Mouse (Mus musculus): ENCODE results near the gene Gjc2.

Gjc2 gene

DNA sequence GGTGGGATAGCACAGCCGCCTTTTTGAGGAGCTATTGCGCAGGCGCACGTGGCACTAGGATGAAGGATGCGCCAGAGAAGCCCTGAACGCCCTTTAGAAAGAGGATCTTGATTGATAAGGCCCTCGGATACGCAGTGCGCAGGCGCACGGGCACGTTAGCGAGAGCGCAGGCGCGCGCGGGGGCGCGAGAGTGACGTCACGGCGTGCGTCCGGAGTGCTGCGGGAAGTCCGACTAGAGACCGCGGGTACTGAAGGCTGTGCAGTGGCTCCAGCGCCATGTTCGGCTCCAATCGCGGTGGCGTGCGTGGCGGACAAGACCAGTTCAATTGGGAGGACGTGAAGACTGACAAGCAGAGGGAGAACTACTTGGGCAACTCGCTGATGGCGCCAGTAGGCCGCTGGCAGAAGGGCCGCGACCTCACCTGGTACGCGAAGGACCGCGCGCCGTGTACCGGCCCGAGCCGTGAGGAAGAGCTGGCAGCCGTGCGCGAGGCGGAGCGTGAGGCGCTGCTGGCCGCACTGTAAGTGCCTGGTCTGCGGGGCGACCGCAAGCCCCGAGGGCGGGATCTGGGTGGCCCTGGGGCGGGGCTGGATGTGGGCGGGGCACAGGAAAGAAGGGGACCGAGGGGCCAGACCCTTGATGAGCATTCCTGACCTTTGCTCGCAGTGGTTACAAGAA lies 25.3 kb upstream of the Gjc2 start, which contains the start of gene 2310033P09Rik:
Gene 2310033P09Rik, plus strand, starts transcription at position 169 of the 679 bp plus-strand sequence.
- DNase-seq = peak; percentile 93

DNA sequence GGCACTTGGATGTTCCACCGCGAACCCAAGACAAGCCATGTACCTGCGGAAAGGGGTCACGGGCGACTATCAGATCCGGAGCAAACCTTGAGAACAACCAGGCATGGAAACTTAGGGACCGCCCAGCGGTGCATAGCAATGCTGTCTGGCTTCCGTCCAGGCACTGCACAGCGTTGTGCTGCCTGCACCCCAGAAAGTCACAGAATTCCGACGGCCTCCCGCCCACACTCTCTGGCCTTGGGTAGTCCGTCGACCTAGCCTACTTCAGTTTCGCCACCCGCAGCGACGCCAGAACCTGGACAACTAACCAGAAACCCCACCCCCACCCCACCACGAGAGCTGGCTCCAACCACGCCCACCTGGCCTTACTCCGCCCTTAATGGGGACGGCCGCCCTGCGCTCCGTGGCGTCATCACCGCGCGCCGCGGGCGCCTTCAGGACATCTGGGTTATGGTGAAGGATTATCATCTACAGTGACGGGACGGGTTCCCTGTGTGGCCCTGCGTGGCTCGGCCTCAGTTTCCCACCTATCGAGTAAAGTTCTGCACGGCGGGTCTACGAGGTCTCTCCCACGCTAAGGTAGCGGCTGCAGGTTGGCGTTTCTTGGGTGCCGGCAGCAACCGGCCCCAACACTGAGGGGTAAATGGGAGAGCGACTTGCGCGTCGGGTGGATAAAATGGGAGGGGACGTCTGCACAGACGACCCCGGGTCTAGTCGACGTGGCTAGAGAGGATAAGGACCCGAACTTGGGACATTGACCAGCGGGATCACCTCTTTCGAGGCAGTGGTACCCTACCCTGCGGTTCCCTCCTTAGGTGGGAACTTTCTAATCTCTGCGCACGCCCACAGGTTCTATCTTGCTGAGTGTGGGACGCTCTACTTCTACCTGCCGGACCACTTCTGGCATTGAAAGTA lies 19.3 kb upstream of the Gjc2 start, which contains the start of gene Mrpl55:
Gene Mrpl55, plus strand, starts transcription at position 406 of the 915 bp plus-strand sequence.
- DNase-seq = peak; percentile 89

DNA sequence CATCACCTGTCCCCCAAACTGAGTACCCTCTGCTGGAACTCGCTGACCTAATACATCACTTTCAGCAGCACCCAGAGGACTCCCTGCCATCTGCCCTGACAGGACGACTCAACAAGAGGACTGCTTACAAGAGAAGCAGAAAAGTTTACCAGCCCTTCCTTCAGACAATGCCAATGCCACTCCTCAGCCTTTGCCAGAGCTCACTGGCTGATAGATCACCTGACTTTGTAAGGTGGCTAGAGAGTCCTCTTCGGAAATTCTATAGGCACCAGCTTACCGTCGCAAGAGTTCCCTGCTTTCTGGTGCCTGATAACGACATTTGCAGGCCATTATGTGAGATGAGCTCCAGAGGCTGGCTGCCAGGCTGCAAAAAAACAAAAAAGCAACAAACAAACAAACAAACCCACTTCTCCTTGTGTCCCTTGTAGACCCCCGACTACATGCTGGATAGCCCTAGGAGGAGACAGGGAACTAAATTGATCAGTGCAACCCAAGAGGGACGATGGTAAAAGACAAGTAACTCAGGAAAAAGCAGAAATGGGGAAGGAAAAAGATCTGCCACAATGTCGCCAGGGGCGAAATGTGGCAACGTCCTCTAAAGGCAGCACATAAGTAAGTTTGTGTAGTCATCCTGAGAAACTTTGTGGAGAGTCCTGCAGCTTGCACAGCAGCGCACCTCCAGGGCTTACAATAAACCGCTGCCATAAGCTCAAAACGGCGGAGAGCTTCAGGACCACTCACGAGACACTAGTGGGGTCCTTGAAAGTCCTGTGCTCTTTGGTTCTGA lies 18.4 kb upstream of the Gjc2 start:
- no peak for DNase-seq

DNA sequence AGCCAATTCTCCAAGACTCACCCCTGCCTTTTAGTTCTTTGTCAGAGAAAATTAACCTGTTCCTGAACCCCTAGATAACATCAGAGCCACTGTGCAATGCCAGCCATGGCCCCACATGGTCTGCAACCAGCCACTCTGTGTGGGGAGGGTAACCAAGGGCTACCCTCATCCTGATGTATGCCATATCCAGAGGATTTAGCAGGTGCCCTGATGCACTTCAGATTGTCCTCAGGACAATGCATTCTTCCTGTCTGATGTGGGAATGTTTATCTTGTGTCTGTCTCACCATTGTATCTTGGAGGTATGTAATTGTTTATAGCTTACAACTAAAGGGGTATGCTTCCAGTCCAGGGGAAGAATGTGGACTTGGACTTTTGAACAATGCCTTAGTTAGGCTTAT lies 13.2 kb upstream of the Gjc2 start:
- no peak for DNase-seq

DNA sequence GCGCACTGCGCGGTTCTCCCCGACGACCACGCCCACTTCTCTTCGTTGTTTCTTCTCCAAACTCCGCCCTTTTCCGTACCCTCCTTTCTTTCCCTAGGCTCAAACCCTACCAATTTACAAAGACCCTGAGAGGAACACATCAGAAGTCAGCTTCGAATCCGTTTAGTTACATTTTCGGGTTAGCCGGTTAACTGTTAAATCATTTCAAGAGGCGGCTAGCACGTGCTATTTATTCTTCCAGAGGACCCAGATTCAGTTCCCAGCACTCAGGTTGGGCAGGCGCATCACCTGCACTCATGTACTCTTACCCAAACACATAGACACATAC lies 9.0 kb upstream of the Gjc2 start, which contains the start of gene Guk1:
Gene Guk1, minus strand, starts transcription at position 154 of the 328 bp plus-strand sequence.
- no peak for DNase-seq

DNA sequence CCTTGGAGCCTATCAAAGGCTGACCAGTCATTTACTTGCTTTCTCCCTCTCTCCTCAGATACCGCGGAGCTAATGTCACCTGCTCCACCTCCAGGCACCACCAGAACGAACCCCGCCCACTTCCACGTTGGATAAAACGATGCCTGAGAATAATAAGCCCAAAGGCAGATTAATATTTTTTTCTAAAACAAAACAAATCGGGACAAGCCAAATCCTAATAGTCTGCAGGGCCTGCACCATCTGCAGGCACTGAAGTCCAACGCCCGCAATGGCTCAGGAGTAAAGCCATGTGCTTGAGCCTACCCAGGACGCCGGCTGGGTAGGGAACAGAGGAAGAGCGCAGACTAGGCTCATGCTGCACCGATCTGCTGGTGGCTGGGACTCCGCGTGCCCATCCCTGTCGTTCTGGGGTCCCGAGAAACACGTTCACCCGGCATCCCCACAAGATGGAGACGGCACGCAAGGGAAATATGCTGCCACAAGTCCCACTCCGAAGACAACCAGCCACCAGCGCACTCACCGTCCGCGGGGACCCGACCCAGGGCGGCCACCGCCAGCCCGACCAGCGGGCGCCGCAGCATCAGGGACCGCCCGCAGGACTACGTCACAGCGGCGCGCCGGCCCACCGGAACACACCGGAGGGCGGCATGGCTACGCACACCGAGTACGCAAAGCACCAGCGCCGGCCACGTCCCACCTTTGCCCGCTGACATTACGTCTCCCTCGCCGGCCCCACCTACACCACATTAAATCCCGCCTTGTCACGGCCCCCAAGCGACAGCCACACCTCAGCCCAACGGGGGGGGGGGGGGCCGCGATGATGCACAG lies 8.4 kb upstream of the Gjc2 start:
- DNase-seq = peak; percentile 87

DNA sequence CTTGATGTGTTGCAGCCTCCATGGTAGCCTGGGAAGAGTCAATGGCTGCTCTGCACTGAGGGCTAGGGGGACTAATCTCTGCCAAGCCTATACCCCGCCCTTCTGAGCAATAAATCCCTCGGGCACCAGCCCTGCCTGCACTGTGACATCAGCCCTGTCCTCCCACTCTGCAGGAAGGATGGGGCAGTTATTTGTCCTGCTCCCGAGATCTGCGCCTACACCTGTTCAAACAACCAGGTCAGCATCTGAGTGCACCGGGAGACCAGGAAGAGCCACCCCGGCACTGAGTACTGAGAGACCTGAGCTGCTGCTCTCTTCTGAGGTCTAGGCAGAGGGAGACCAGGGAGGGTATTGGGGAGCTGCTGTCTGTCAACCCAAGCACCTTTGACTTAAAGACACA lies 4.7 kb upstream of the Gjc2 start:
- no peak for DNase-seq

DNA sequence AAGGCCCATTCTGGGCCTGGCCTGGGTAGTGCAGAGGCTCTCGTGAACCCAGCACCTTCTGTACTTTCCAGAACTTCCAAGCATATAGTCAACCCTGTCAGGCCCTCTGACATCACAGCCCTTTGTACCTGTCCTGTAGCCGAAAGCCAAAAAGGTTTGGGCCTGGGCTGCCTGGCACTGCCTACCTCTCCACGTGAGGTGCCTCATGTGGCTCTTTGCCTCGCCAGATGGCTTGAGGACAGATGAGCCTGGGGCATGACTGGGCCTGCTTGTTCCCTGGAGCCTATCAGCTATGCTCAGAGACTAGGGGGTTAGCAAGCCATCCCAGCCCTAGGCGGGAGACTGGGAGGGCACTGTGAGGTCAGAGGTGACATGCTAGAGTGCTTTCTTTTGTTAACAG lies 2.5 kb upstream of the Gjc2 start:
- DNase-seq = no peak

DNA sequence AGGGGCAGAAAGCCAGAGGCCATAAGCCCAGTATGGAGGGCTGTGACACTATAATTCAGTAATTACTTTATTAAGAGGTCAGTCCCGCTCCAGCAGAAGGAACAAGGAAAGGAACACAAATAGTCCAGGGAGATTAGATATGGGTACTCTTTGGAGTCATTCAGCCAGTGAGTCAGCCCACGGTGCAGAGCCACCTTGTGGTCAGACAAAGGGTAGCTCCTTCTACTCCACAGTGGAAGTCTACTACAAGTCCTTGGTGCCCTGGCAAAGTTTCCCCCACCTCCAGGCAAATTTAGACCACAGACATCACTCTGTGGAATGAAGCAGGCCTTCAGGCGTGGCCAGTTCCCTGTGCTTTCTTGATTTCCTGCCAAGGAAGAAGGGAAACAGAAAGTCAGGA lies 808 bp upstream of the Gjc2 start:
- peak; percentile 44 for DNase-seq

DNA sequence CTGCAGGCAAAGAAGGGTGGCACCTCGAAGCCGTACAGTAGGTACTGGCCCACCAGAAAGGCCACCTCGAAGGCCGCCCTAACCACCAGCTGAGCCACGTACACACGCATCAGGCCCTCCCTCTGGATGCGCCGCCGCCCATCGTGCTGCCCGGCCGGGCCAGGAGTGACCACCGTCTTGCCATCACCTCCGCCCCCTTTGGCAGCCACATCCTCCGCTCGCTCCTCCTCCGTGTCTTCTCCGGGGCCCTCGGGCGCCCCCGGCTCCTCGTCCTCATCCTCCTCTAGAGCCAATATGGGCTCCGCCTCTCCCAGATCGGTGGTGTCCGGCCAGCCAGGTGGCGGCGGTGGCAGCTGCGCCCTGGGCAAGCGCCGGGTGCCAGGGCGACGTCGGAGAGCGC lies 6.1 kb downstream of the Gjc2 start:
- DNase-seq = no peak

DNA sequence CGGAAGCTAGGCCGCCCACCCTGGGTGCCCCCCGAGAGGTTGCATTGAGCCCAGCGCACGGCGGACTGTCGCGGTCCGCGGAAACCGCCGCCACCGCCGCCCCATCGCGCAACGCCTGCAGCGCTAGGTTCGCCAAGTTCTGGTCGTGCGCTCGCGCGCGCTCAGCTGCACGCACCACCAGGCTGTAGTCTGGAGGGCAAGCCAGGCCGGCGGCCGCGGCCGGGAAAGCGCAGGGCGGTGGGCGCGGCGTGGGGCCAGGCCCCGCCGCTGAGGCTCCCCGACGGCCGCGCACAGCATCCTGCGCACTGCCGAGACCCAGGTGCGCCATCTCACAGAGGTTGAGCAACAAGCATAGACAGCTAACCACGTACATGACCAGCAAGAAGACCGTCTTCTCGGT lies 6.5 kb downstream of the Gjc2 start:
- DNase-seq = no peak

DNA sequence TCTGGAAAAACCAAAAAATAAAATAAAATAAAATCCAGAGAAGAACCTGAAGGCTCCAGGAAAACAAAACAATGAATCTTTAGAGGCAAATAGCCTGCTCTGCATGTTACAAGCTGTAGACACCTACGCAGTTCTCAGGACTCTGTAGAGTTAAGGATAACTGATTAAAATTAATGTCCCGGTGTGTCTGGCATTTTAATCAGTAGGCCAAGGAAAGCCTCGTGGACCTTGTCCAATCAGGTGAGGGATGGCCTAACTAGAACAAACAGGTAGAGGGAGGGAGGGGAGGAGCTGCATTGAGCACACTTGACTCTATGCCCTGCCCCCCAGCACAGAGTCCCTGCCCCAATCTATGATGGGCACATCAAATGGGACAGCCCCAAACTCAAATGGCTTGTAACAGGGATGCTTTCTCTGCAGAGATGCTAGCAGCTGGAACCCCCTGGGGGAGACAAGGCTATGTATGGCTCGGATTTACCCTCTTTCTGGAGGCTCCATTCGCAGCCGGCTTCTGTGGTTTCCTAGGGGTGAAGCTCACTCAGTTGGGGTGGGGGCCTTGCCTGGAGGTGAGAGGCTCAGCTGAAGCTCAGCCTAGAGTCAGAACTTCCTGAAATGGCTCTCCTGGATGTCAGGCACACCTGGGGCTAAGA lies 8.7 kb downstream of the Gjc2 start:
- DNase-seq = no peak

DNA sequence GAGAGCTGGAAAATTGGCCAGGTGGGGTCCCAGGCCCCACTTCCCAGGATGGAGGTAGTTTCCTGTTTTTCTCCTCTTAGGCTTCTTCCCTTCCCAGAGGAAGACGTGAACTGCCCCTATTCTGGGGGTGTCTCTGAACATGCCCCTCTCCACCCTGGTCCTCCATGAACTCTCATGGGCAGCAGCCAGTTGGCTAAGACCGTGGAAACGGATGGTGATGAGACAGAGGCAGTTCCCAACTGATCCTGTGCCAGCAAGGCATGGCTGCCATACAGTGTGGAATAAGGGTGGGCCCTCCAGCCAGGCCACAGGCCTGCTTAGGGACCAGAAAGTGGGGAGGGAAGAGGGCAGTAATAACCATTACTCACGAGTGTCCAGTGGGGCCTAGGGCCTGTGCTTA lies 12.5 kb downstream of the Gjc2 start:
- no peak for DNase-seq

DNA sequence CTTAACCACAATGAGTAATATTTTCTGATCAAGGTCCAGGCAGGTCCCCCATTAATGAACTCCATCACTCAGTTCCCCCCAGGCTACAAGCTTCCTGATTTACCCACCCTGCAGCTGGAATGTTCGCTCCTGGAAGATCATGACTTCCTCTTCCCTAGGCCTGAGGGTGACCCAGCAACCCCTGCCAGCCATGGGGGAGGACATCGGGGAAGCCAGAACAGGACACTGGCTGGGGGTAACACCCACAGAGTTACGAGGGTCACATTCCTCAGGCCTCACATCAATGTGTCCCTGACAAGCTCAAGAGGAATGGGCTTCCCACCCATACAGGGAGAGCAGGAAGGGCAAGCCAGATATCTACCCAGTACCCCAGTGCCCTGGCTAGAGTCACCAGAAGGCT lies 13.2 kb downstream of the Gjc2 start:
- DNase-seq = no peak

DNA sequence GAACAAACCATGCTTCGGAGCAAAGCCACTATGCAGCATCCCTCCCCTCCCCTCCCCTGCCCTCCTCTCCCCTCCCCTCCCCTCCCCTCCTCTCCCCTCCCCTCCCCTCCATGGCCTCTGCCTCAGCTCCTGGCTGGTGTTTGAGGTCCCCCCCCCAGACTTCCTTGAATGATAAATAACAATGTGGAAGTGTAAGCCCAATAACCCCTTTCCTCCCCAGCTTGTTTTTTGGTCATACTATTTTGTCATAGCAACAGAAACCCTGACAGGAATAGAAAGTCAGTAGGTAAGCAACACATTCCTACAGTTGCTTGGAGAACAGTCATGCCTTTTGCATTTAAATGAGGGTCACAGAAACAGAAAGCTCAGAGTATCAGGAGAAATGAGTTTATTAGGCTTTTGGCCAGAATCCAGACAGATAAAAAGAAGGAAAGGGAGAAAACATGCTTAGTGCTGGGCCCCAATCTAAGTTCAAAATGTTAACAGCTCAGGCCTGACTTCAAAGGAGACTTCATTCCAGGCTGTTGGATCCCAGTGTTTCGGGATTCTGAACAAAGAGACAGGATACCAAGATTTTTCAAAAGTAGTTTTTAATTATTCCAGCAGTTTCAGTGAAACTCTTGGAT lies 17.3 kb downstream of the Gjc2 start:
- DNase-seq = no peak

DNA sequence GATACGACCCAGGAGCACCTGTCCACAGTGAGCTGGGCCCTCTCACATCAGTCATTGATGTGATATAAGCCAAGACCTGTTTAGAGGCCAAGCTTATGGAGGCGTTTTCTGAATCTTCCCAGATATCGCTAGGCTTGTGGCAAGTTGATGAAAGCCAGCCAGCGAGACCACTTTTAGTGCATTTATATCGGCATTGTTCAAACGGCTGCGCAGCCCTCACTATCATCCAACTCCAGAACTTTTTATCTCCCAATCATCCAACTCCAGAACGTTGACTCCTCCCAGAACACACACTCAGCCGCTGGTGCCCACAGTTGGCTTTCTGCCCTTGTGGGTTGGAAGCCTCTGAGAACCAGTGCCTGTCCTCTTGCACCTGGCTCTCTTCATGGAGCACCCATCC lies 18.6 kb downstream of the Gjc2 start:
- DNase-seq = no peak

DNA sequence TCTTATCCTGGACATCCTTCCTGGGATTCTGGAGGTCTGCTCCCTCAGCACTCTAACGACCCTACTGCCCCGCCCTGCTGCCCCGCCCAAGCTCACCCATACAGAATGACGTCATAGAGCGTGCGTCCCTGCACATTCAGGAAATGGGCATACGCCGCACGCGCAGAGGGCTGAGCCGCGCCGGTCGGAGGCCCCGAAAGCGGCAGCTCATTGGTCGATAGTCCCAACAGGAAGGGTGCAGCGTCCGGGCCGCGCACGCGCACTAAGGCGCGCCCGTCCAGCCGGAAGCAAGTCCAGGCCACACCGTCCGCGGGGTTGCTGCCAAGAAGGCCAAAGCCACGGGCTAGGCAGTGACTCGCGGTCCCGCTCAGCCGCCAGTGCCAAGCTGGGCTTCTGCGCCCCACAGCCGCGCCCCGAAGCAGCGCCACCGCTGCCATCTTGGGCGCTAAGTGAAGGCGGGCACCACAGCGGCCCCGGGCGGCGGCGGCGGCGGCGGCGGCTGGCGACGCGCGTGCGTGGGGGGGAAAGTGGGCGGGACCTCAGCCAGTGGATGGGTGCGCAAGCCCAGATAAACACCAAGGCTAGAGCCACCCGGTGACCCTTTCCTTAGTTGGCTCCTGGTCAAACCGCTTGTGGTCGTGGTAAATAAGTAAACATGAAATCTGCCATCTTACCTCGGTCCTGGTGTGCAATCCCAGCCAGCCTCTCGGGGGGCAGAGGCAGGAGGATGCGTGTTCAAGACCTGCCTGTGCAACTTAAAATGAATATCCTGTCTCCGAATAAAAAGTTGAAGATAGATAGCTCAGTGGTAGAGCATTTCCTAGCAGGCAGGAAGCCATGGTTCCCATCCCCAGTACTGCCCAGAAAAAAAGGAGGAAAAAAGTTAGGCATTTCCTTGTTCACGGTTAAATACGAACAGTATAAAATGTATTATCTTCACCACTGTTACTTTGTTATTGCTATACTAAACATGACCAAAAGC lies 19.5 kb downstream of the Gjc2 start, which contains the start of gene Iba57:
Gene Iba57, minus strand, starts transcription at position 485 of the 982 bp plus-strand sequence.
- DNase-seq = peak; percentile 99

DNA sequence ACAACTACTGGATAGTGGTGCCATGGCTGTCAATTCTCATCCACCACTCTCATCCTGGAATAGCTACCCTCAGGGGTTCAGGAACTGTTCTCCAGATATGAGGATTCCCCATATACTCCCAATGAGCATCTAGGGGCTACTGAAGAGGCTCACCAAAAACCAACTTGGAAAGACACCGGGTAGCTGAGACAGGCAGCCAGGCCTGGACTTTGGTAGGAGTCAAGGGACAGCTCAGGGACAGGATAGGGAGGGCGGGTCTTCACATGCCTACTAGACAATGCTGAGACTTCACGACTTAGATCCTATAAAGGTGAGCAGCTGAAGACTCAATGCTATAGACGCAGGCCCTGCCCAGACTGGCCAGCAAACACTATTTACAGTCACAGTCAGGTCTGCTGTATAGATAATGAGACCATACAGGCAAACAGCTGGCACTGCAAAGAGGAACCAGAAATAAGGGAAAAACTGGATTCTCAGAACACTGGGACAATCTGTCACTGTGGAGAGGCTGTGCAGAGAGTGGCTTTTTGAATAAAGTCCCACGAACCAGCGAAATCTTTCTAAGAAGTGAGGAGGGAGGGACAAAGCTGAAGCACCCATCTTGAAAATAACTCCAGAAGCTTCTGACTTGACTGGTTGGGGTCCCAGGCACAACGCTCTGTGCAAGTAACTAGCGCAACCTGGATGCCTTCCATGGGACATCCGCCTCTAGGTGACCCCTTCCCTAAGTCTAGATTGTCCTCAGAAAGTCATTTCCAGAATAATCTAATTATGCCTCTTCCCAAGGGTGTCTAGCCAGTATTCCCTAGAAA lies 20.4 kb downstream of the Gjc2 start:
- no peak for DNase-seq

DNA sequence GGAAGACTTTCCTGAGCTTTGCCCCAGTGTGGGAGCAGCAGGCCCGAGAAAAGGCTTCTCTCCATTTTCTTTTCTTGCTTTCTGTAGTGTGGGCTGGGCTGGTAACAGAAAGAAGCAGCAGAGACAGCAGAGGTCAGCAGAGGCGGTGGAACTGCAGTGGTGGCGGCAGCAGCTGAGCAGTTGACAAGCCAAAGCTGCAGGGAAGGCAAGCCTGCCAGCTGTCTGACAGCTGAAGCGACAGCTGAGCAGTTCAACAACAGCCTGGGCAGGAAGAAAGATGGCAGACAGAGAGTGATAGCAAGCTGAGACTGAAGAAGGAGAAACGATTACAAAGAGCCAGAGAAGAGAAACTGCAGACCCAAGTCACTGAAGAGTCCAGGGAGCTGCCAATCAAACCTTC lies 21.6 kb downstream of the Gjc2 start:
- no peak for DNase-seq

Measured in cerebellum, adult 11 months (tissue).